Mouse (Mus musculus): Measurements from ENCODE around the gene Rbck1.

- no peak for TF ChIP-seq CTCF (IDR thresholded peaks at IDR 0.05)
- no peak for TF ChIP-seq POLR2A (IDR thresholded peaks at IDR 0.05; ENCODE audit: insufficient read depth, low read depth, low read length)
Observed at GRCm38 (mm10) chr2:152333345-152334006, 1.0 kb upstream of the Rbck1 start.
